In genomic region chr2:118761906-118762783, GRCm38 (mm10) we compare ENCODE assay signal across 8 mouse cellular contexts. TPM values are rescaled to one million over a fixed set of nuclear protein-coding genes. Genes with fewer than 3 reads are reported as not detected.
DNase-seq lines count a peak whose midpoint lies in the region; ATAC-seq lines count a peak whose summit lies in the region.

Gene Ccdc9b, minus strand, starts transcription at chr2:118762661.

- peak within 1 kb of the TSS; percentile 31 for H3K9ac ChIP-seq in lung, embryonic 15.5 days

- H3K36me3 ChIP-seq in lung, embryonic 15.5 days: no peaks in the 10 kb centered on the region

- peak within 1 kb of the TSS; percentile 91 for H3K27ac ChIP-seq in lung, embryonic 15.5 days

- H3K9me3 ChIP-seq in lung, embryonic 15.5 days: no peaks in the 10 kb centered on the region

- peaks cover 39% of the 10 kb centered on the region for H3K4me1 ChIP-seq in lung, embryonic 15.5 days

- 6% methylated on average over 29 of the region's 29 CpGs for WGBS in lung, embryonic 15.5 days

- peak within 1 kb of the TSS; percentile 21 for H3K4me3 ChIP-seq in lung, embryonic 15.5 days

- DNase-seq in MN1 (ENCODE audit: low spot score): peak; percentile 87
- peak; percentile 93 for DNase-seq in cerebellum, adult 9-11 months
- DNase-seq in frontal cortex, postnatal 10 days (ENCODE audit: low spot score in 2 of 2): peak; percentile 84
- peak; percentile 88 to 89 for DNase-seq in layer of hippocampus, postnatal 10 days (ENCODE audit: low spot score in 2 of 2)
- peak; percentile 85 for DNase-seq in ovary, adult 18-20 months (ENCODE audit: low spot score)
- DNase-seq in thymus, postnatal 36 days: peak; percentile 58 to 69

- peak within 1 kb of the TSS; percentile 52 for H3K4me2 ChIP-seq in lung, embryonic 15.5 days

- no peaks in the 10 kb centered on the region; the same call in 1 of the 2 replicates for H3K27me3 ChIP-seq in lung, embryonic 15.5 days

- ATAC-seq in hematopoietic stem cell, adult 5-6 weeks (replicated peaks in 1 of 2; ENCODE audit: insufficient read depth in 1 of 2, low FRiP score in 2 of 2, low TSS enrichment in 1 of 2, low read depth in 1 of 2, poor library complexity in 2 of 2, severe bottlenecking in 2 of 2): peak; percentile 62 to 66
- peak; percentile 85 for ATAC-seq in lung, embryonic 15.5 days (ENCODE audit: borderline replicate concordance, extremely low read depth, low FRiP score, low TSS enrichment)

RNA-seq across cellular contexts. Expression of gene Ccdc9b, which starts in this region (rescaled TPM):
- total RNA-seq in hematopoietic stem cell, adult 5-6 weeks (2017): 2.1 and 2.8 TPM in 2 replicates
- total RNA-seq in layer of hippocampus, postnatal 10 days (2021): 1 to 10 TPM; 2.4 to 2.6 TPM
- polyA plus RNA-seq in lung, embryonic 15.5 days (2015; fragmentation: Nextera tagmentation; extraction: Ambion mirVana): 0.98 and 1.2 TPM in 2 replicates

Comparison
In these comparisons a context has a peak if more than half of its experiments do, and no peak if none do; other contexts are left out.
1. Peak in every context shown above with its lines: DNase-seq, ATAC-seq, H3K4me3 ChIP-seq and H3K27ac ChIP-seq.